Mouse (Mus musculus) midbrain, embryonic 16.5 days (tissue): Measurements from ENCODE around the gene 4930564D02Rik. TPM values are rescaled to one million over a fixed set of nuclear protein-coding genes. Genes with fewer than 3 reads are reported as not detected.

Experiments
- ATAC-seq: fragments of 200-750 bp; cut with Nextera tagmentation; 2 replicates; pipeline ENCODE4 v1.8.0; 2017; ENCODE audit warnings: moderate TSS enrichment
- H3K27ac ChIP-seq: fragments of 300-500 bp; sonication (generic); 2 replicates; pipeline ENCODE4 v1.5.1; 2014; ENCODE audit warnings: mild to moderate bottlenecking, low read length, mixed read lengths
- H3K27me3 ChIP-seq: fragments of 300-500 bp; sonication (generic); 2 replicates; pipeline ENCODE4 v1.6.1; 2014; ENCODE audit warnings: low read depth, low read length, mixed read lengths; ENCODE audit not compliant: control insufficient read depth, insufficient read depth
- H3K36me3 ChIP-seq: fragments of 300-500 bp; sonication (generic); 2 replicates; pipeline ENCODE4 v1.6.1; 2014; ENCODE audit warnings: mild to moderate bottlenecking, low read length, moderate library complexity, mixed read lengths; ENCODE audit not compliant: control insufficient read depth, insufficient read depth
- H3K4me1 ChIP-seq: fragments of 300-500 bp; sonication (generic); 2 replicates; pipeline ENCODE4 v1.6.1; 2014; ENCODE audit warnings: mild to moderate bottlenecking, low read length, mixed read lengths; ENCODE audit not compliant: control insufficient read depth, insufficient read depth
- H3K4me2 ChIP-seq: fragments of 300-500 bp; sonication (generic); 2 replicates; pipeline ENCODE4 v1.6.1; 2014; ENCODE audit warnings: mild to moderate bottlenecking, low read length, mixed read lengths
- H3K4me3 ChIP-seq: fragments of 300-500 bp; sonication (generic); 2 replicates; pipeline ENCODE4 v1.5.1; 2014; ENCODE audit warnings: low read depth, mild to moderate bottlenecking, low read length, moderate library complexity, mixed read lengths
- H3K9ac ChIP-seq: fragments of 300-500 bp; sonication (generic); 2 replicates; pipeline ENCODE4 v1.6.1; 2014; ENCODE audit warnings: low read depth, low read length, mixed read lengths
- H3K9me3 ChIP-seq: fragments of 300-500 bp; sonication (generic); replicated peaks from 2 replicates; pipeline ENCODE4 v1.6.1; 2014; ENCODE audit warnings: mild to moderate bottlenecking, low read length, mixed read lengths; ENCODE audit not compliant: control insufficient read depth, poor library complexity, severe bottlenecking
- WGBS: fragments of 180-500 bp; shearing (Covaris S2); extraction: QIAGEN DNeasy Blood & Tissue Kit; methylation state at CpG from one replicate; pipeline ENCODE4 v1.1.7; 2014; 5-methylcytosine and 5-hydroxymethylcytosine counted together
- polyA plus RNA-seq: library from polyadenylated mRNA; unstranded; fragments of >200 nt; fragmentation: Nextera tagmentation; extraction: Ambion mirVana; gene quantifications from 2 replicates; pipeline ENCODE4 v1.2.1, GENCODE M21; 2015

4930564D02Rik gene
- polyA plus RNA-seq, 1 experiment from 2014 or later: not detected

DNA sequence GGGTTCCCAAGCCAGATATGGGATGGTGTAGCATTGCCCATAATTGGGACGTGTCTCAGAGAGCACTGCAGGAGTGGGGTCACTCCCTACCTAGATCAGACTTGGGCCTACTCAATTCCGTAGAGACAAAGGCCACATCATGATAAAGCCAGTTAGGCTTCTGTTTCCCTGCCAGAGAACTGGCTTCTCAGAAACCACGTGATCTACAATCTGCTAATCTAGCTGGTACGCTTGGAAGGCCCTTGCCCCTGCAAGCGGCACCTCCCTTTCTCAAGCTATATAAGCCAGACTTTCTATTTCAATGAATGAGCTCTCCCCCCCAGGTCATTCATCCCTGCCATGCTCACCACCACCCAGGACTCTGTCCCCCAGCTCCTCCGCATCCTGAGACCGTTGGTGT lies 23.5 kb downstream of the 4930564D02Rik start:
- WGBS: 94% methylated on average over 7 of the region's 7 CpGs
- Histone ChIP-seq H3K27ac (no peak overlapping the region), H3K4me3 (no peak overlapping the region), H3K9me3 (no peaks in the 10 kb centered on the region), H3K9ac (no peak overlapping the region), H3K4me1 (0 out of 2 replicates have a peak, but pooled peaks cover 2% of the 10 kb centered on the region), H3K4me2 (no peak overlapping the region), H3K27me3 (no peaks in the 10 kb centered on the region), H3K36me3 (no peaks in the 10 kb centered on the region)
- ATAC-seq: no peak

DNA sequence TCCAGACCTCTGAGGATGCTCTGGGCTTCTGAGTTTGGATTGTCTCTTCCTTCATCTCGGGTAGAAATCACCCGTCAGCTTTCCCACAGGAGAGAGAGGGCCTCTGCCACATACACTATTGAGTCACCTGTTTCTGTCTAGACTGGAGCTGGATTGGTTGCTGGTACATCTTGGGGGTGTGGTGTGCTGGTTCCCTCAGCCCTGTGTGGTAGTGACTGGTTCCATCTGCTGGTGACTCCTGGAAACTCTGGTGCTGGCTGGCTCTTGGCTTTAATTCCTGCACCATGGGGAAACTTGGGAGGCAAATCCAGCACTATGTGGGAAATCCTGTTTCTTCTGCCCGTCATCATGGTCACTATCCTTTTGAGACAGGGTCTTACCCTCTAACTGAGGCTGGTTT lies 24.3 kb downstream of the 4930564D02Rik start:
- 32% methylated on average over 3 of the region's 3 CpGs for WGBS
- H3K4me3 ChIP-seq: no peak overlapping the region

DNA sequence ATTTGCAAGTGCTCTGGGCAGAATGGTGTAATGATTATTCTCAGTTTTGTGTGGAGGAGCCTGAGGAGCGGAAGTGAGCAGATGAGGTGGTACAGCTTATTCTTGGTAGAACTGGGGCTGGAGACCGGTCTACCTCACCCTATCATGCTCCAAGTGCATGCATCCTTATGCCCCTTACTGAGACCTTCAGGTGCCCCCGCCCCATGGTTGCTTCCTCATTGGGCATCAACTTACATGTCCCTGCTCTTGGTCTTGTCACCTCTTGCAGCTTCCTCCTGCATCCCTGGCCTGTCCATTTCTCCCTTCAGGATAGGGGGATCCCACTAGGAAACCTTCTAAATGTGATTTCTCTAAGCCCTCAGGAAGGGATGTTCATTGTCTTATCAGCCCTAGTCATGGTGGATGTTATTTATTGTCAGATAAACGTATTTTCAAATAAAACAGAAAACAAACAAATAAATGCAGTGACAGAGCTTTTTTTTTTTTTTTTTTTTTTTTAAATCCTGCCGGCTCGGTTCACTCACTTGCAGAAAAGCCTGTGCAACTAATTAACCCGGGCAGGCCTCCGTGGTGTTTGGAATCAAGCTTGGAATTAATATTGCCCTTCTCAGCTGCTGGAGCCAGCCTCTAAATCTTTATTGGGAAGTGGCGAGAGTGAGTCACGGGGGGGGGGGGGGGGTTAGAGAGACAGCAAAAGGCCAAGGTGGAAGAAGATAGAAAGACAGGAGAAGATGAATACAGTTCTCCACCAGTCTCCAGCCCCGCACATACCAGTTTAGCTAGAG lies 26.3 kb downstream of the 4930564D02Rik start:
- no peaks in the 10 kb centered on the region for H3K36me3 ChIP-seq
- H3K27ac ChIP-seq: no peak overlapping the region
- no peak overlapping the region for H3K9ac ChIP-seq
- no peaks in the 10 kb centered on the region for H3K27me3 ChIP-seq
- no peak overlapping the region for H3K4me2 ChIP-seq
- 0 out of 2 replicates have a peak, but pooled peaks cover 2% of the 10 kb centered on the region for H3K4me1 ChIP-seq
- 50% methylated on average over 10 of the region's 11 CpGs for WGBS
- H3K4me3 ChIP-seq: no peak overlapping the region
- ATAC-seq: no peak
- H3K9me3 ChIP-seq: no peaks in the 10 kb centered on the region

More for the DNA sequence above, 24.3 kb downstream of the 4930564D02Rik start:
- Histone ChIP-seq H3K27me3 (no peaks in the 10 kb centered on the region), H3K4me1 (0 out of 2 replicates have a peak, but pooled peaks cover 2% of the 10 kb centered on the region), H3K4me2 (no peak overlapping the region), H3K9ac (no peak overlapping the region), H3K36me3 (no peaks in the 10 kb centered on the region), H3K27ac (no peak overlapping the region), H3K9me3 (no peaks in the 10 kb centered on the region)
- no peak for ATAC-seq

DNA sequence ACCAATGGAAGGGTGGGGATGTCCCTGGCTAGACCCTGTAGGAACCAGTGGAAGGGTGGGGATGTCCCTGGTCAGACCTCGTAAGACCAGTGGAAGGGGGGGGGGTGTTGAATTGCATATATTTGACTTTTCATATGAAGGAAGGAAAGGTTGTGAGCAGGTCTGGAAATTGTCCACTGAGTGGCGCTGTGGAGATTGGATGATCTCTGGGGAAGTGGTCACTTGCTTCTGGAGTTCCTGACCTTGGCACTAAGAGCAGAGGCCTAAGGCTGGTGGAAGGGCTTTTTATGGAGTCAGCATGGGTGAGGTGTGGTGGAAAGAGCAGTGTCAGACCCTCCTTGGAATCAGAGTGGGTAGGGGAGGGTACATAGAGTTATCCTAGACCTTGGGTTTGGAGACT lies 27.8 kb downstream of the 4930564D02Rik start:
- H3K4me2 ChIP-seq: no peak overlapping the region
- no peak overlapping the region for H3K27ac ChIP-seq
- no peaks in the 10 kb centered on the region for H3K27me3 ChIP-seq
- no peak for ATAC-seq
- H3K9ac ChIP-seq: no peak overlapping the region
- H3K4me3 ChIP-seq: no peak overlapping the region
- H3K9me3 ChIP-seq: no peaks in the 10 kb centered on the region
- H3K36me3 ChIP-seq: no peaks in the 10 kb centered on the region
- WGBS: 60% methylated on average over 2 of the region's 2 CpGs
- H3K4me1 ChIP-seq: 0 out of 2 replicates have a peak, but pooled peaks cover 2% of the 10 kb centered on the region

DNA sequence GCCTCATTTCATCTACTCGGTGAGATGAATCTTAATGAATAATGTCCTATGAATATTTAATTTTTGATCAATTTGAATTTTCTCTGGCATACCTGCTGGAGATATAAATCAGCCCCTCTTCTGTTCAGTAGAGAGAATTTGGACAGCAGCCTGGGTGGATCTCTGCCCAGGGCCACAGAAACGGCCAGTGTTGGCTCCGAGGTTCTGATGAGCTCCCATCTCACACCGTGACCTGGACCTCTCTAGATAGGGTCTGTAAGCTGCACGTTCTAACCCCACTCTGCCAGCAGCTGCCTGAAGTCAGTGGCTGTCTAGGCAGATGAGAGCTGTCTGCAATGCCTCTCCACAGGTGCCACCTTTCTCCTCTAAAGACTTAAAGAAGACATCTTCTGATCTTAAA lies 28.4 kb downstream of the 4930564D02Rik start:
- WGBS: 72% methylated on average over 5 of the region's 5 CpGs
- H3K27me3 ChIP-seq: no peaks in the 10 kb centered on the region
- ATAC-seq: no peak

DNA sequence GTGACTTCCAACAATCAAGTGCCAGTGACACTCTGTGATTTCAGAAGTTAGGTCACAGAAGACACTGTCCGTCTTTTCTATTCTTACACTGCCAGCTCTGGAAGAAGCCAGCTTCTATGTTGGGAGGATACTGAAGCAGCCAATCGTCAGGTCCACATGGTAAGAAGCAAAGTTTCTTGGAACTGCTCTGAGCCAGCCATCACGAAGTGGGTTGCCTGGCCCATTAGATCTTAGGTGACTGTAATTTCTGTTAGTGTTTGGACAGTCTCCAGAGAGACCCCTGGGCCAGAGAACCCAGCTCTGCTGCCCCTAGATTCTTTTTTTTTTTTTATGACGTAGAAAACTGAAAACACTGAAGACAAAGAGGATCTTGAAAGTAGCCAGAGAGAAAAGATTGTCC lies 30.9 kb downstream of the 4930564D02Rik start:
- Histone ChIP-seq H3K4me2 (no peak overlapping the region), H3K36me3 (no peaks in the 10 kb centered on the region), H3K4me1 (0 out of 2 replicates have a peak, but pooled peaks cover 5% of the 10 kb centered on the region), H3K4me3 (no peak overlapping the region), H3K9ac (no peak overlapping the region), H3K27me3 (no peaks in the 10 kb centered on the region), H3K27ac (no peak overlapping the region), H3K9me3 (no peaks in the 10 kb centered on the region)
- no peak for ATAC-seq
- whole genome bisulfite sequencing: 82% methylated on average over 4 of the region's 4 CpGs

More for the DNA sequence above, 28.4 kb downstream of the 4930564D02Rik start:
- 0 out of 2 replicates have a peak, but pooled peaks cover 5% of the 10 kb centered on the region for H3K4me1 ChIP-seq
- H3K36me3 ChIP-seq: no peaks in the 10 kb centered on the region
- no peaks in the 10 kb centered on the region for H3K9me3 ChIP-seq
- no peak overlapping the region for H3K27ac ChIP-seq
- H3K9ac ChIP-seq: no peak overlapping the region
- H3K4me2 ChIP-seq: no peak overlapping the region
- no peak overlapping the region for H3K4me3 ChIP-seq

DNA sequence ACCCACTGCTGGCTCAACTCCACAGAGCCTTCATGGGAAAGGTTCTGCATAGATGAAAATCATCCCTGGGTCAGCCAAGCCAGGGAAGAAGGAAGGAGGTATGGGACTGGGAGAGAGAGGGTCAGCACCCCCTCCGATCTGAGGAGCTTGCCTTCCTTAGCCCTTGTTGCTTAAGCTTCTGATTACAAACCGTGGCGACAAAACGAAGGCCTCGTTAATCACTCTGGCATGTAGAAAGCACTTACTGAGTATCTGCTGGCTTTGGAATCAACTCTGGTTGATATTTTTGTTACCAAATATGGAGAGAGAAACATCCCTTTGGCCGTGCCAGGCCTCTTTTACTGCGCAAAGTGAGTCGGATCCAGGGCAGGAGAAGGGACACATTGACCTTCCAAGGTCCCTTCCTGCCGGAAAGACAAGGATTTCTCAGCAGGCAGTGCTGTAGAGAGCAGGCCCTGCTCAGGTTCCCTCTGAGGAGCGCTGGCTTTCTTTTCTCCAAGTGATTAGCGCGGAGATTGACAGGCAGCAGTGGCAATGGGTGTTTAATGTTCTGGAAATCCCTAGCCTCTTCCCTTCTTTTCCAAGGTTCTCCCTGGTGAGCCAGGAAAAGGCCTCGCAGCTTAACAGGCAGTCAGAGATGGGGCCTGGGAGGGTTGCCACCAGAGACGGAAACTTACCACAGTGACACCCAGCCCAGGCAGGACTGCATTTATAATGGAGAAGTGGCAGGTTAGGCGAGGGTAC lies 33.1 kb downstream of the 4930564D02Rik start:
- no peak overlapping the region for H3K4me2 ChIP-seq
- ATAC-seq: no peak
- no peaks in the 10 kb centered on the region for H3K9me3 ChIP-seq
- no peak overlapping the region for H3K9ac ChIP-seq
- no peak overlapping the region for H3K4me3 ChIP-seq
- 16% methylated on average over 15 of the region's 15 CpGs for WGBS
- no peaks in the 10 kb centered on the region for H3K27me3 ChIP-seq
- no peaks in the 10 kb centered on the region for H3K36me3 ChIP-seq
- H3K4me1 ChIP-seq: 0 out of 2 replicates have a peak, but pooled peaks cover 3% of the 10 kb centered on the region
- H3K27ac ChIP-seq: no peak overlapping the region

DNA sequence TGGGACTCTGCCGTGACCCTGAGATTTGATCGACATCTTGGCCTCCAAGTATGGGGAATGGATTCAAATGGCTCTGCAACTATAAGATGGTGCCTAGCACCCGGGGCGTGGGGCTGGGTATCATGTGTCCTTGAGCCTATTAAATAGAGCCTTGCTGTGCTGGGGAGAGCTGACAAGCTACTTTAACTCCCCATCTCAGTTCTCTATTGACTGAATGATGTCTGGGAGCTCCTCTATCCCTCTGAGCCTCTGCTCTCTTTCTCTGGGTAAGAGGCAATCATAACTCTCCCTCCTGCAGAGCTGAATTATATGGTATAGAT lies 33.6 kb downstream of the 4930564D02Rik start:
- no peak overlapping the region for H3K9ac ChIP-seq
- no peak for ATAC-seq

DNA sequence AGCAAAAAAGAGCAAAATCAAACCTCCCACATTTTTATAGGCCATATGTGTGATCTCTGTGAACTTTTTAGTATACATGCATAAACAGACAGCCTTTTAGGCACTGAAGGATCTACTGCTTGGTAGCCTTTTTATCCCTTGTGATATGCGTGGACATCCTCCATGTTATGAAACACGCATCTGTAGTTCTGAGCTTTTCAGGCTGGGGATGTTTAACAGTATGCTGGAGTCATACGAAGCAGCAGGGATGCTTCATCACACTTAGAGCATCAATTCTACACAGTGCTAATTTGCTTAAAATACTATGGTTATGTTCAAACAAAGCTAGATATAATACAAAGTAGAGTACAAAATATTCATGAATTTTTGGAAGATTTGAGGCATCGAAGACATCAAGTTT lies 39.2 kb downstream of the 4930564D02Rik start:
- Histone ChIP-seq H3K4me3 (no peak overlapping the region), H3K4me2 (no peak overlapping the region), H3K27me3 (no peaks in the 10 kb centered on the region), H3K9me3 (no peaks in the 10 kb centered on the region), H3K36me3 (no peaks in the 10 kb centered on the region), H3K9ac (no peak overlapping the region), H3K27ac (no peak overlapping the region), H3K4me1 (peaks cover 3% of the 10 kb centered on the region; the same call in 1 of the 2 replicates)
- 93% methylated on average over 4 of the region's 4 CpGs for WGBS
- ATAC-seq: no peak

More for the DNA sequence above, 33.6 kb downstream of the 4930564D02Rik start:
- 0 out of 2 replicates have a peak, but pooled peaks cover 3% of the 10 kb centered on the region for H3K4me1 ChIP-seq
- no peaks in the 10 kb centered on the region for H3K9me3 ChIP-seq
- no peaks in the 10 kb centered on the region for H3K36me3 ChIP-seq
- H3K4me2 ChIP-seq: no peak overlapping the region
- no peak overlapping the region for H3K27ac ChIP-seq
- no peaks in the 10 kb centered on the region for H3K27me3 ChIP-seq
- no peak overlapping the region for H3K4me3 ChIP-seq
- 50% methylated on average over 4 of the region's 4 CpGs for WGBS
